Mouse (Mus musculus): ENCODE data around the gene Rtn1. TPM values are rescaled to one million over a fixed set of nuclear protein-coding genes. Genes with fewer than 3 reads are reported as not detected.
"Not testable (repeated sequence)": the region's sequence is repeated elsewhere in the genome, so short reads cannot be mapped to it uniquely, and the experiment has no call there.

Gene Rtn1
- polyA plus RNA-seq, 1 experiment from 2014 or later: 12.8 TPM

GRCm38 (mm10) chr12:72298222-72298621 is 110.6 kb downstream of the Rtn1 start:
- H3K4me2 ChIP-seq: no peak overlapping the region
- H3K9me3 ChIP-seq: no peaks in the 10 kb centered on the region
- H3K36me3 ChIP-seq: no peaks in the 10 kb centered on the region
- no peak overlapping the region for H3K27ac ChIP-seq
- no peaks in the 10 kb centered on the region for H3K27me3 ChIP-seq
- no peaks in the 10 kb centered on the region for H3K4me1 ChIP-seq (replicated peaks)
- H3K4me3 ChIP-seq (replicated peaks): no peak overlapping the region
- no peak for ATAC-seq (ENCODE audit: insufficient number of reproducible peaks, insufficient read depth, low FRiP score, low TSS enrichment, low read depth)
- H3K9ac ChIP-seq (replicated peaks): no peak overlapping the region
- 73% methylated on average over 7 of the region's 7 CpGs for WGBS

- Histone ChIP-seq H3K27me3 (no peaks in the 10 kb centered on the region), H3K4me3 (replicated peaks) (no peak overlapping the region), H3K36me3 (no peaks in the 10 kb centered on the region), H3K4me1 (replicated peaks) (no peaks in the 10 kb centered on the region), H3K4me2 (no peak overlapping the region), H3K27ac (no peak overlapping the region), H3K9ac (replicated peaks) (no peak overlapping the region), H3K9me3 (0 out of 2 replicates have a peak, but pooled peaks cover 6% of the 10 kb centered on the region)
- WGBS: 88% methylated on average over 5 of the region's 5 CpGs
- no peak for ATAC-seq (ENCODE audit: insufficient number of reproducible peaks, insufficient read depth, low FRiP score, low TSS enrichment, low read depth)
These were observed 112.3 kb downstream of the Rtn1 start for GRCm38 (mm10) chr12:72296552-72296951.

GRCm38 (mm10) chr12:72293185-72293584 is 115.7 kb downstream of the Rtn1 start:
- WGBS: 91% methylated on average over 3 of the region's 3 CpGs
- ATAC-seq (ENCODE audit: insufficient number of reproducible peaks, insufficient read depth, low FRiP score, low TSS enrichment, low read depth); H3K9ac ChIP-seq (replicated peaks); H3K9me3 ChIP-seq; H3K36me3 ChIP-seq; H3K27me3 ChIP-seq; H3K4me2 ChIP-seq; H3K4me1 ChIP-seq (replicated peaks); H3K27ac ChIP-seq; H3K4me3 ChIP-seq (replicated peaks): not testable (repeated sequence)

GRCm38 (mm10) chr12:72292566-72292965 is 116.3 kb downstream of the Rtn1 start:
- Histone ChIP-seq H3K4me3 (replicated peaks) (no peak overlapping the region), H3K36me3 (no peaks in the 10 kb centered on the region), H3K4me2 (no peak overlapping the region), H3K4me1 (replicated peaks) (no peaks in the 10 kb centered on the region), H3K9me3 (0 out of 2 replicates have a peak, but pooled peaks cover 9% of the 10 kb centered on the region), H3K27ac (no peak overlapping the region), H3K9ac (replicated peaks) (no peak overlapping the region), H3K27me3 (no peaks in the 10 kb centered on the region)
- WGBS: 52% methylated on average over 2 of the region's 2 CpGs
- ATAC-seq (ENCODE audit: insufficient number of reproducible peaks, insufficient read depth, low FRiP score, low TSS enrichment, low read depth): no peak

- Histone ChIP-seq H3K36me3 (no peaks in the 10 kb centered on the region), H3K27me3 (no peaks in the 10 kb centered on the region), H3K27ac (no peak overlapping the region), H3K9me3 (0 out of 2 replicates have a peak, but pooled peaks cover 9% of the 10 kb centered on the region), H3K4me2 (no peak overlapping the region), H3K4me1 (replicated peaks) (no peaks in the 10 kb centered on the region), H3K9ac (replicated peaks) (no peak overlapping the region), H3K4me3 (replicated peaks) (no peak overlapping the region)
- no peak for ATAC-seq (ENCODE audit: insufficient number of reproducible peaks, insufficient read depth, low FRiP score, low TSS enrichment, low read depth)
- WGBS: 92% methylated on average over 4 of the region's 4 CpGs
These were observed 117.6 kb downstream of the Rtn1 start for GRCm38 (mm10) chr12:72291266-72291665.

- no peak for ATAC-seq (ENCODE audit: insufficient number of reproducible peaks, insufficient read depth, low FRiP score, low TSS enrichment, low read depth)
- Histone ChIP-seq H3K27me3 (no peaks in the 10 kb centered on the region), H3K36me3 (no peaks in the 10 kb centered on the region), H3K4me1 (replicated peaks) (no peaks in the 10 kb centered on the region), H3K27ac (no peak overlapping the region), H3K4me3 (replicated peaks) (no peak overlapping the region), H3K4me2 (no peak overlapping the region), H3K9me3 (0 out of 2 replicates have a peak, but pooled peaks cover 9% of the 10 kb centered on the region), H3K9ac (replicated peaks) (no peak overlapping the region)
- WGBS: 71% methylated on average over 3 of the region's 3 CpGs
These were observed 120.6 kb downstream of the Rtn1 start for GRCm38 (mm10) chr12:72288215-72288614.

- no peak overlapping the region for H3K4me3 ChIP-seq (replicated peaks)
- H3K36me3 ChIP-seq: no peaks in the 10 kb centered on the region
- no peaks in the 10 kb centered on the region for H3K4me1 ChIP-seq (replicated peaks)
- 65% methylated on average over 4 of the region's 4 CpGs for WGBS
- ATAC-seq (ENCODE audit: insufficient number of reproducible peaks, insufficient read depth, low FRiP score, low TSS enrichment, low read depth): no peak
- no peak overlapping the region for H3K27ac ChIP-seq
- no peak overlapping the region for H3K9ac ChIP-seq (replicated peaks)
- no peak overlapping the region for H3K4me2 ChIP-seq
- H3K9me3 ChIP-seq: 0 out of 2 replicates have a peak, but pooled peaks cover 9% of the 10 kb centered on the region
- no peaks in the 10 kb centered on the region for H3K27me3 ChIP-seq
These were observed 121.4 kb downstream of the Rtn1 start for GRCm38 (mm10) chr12:72287332-72288004.

- WGBS: 86% methylated on average over 25 of the region's 25 CpGs
- no peak overlapping the region for H3K4me2 ChIP-seq
- no peak overlapping the region for H3K4me3 ChIP-seq (replicated peaks)
- H3K9ac ChIP-seq (replicated peaks): no peak overlapping the region
- no peak overlapping the region for H3K27ac ChIP-seq
- no peaks in the 10 kb centered on the region for H3K36me3 ChIP-seq
- ATAC-seq (ENCODE audit: insufficient number of reproducible peaks, insufficient read depth, low FRiP score, low TSS enrichment, low read depth): no peak
- H3K9me3 ChIP-seq: no peaks in the 10 kb centered on the region
- H3K27me3 ChIP-seq: no peaks in the 10 kb centered on the region
- no peaks in the 10 kb centered on the region for H3K4me1 ChIP-seq (replicated peaks)
These were observed 123.2 kb downstream of the Rtn1 start for GRCm38 (mm10) chr12:72285366-72286345.

- no peak for ATAC-seq (ENCODE audit: insufficient number of reproducible peaks, insufficient read depth, low FRiP score, low TSS enrichment, low read depth)
- no peak overlapping the region for H3K4me2 ChIP-seq
- H3K9ac ChIP-seq (replicated peaks): no peak overlapping the region
- H3K4me1 ChIP-seq (replicated peaks): no peaks in the 10 kb centered on the region
- no peaks in the 10 kb centered on the region for H3K9me3 ChIP-seq
- H3K27me3 ChIP-seq: no peaks in the 10 kb centered on the region
- no peak overlapping the region for H3K4me3 ChIP-seq (replicated peaks)
- H3K27ac ChIP-seq: no peak overlapping the region
- 91% methylated on average over 7 of the region's 7 CpGs for WGBS
- H3K36me3 ChIP-seq: no peaks in the 10 kb centered on the region
These were observed 124.3 kb downstream of the Rtn1 start for GRCm38 (mm10) chr12:72284576-72284975.

- 83% methylated on average over 5 of the region's 5 CpGs for WGBS
- H3K27ac ChIP-seq: no peak overlapping the region
- H3K4me2 ChIP-seq: no peak overlapping the region
- H3K4me3 ChIP-seq (replicated peaks): no peak overlapping the region
- H3K4me1 ChIP-seq (replicated peaks): no peaks in the 10 kb centered on the region
- no peaks in the 10 kb centered on the region for H3K36me3 ChIP-seq
- no peak overlapping the region for H3K9ac ChIP-seq (replicated peaks)
- H3K9me3 ChIP-seq: no peaks in the 10 kb centered on the region
- H3K27me3 ChIP-seq: no peaks in the 10 kb centered on the region
- no peak for ATAC-seq (ENCODE audit: insufficient number of reproducible peaks, insufficient read depth, low FRiP score, low TSS enrichment, low read depth)
These were observed 129.6 kb downstream of the Rtn1 start for GRCm38 (mm10) chr12:72279129-72279875.

All from limb, embryonic 12.5 days (tissue).